In the genomic region with DNA sequence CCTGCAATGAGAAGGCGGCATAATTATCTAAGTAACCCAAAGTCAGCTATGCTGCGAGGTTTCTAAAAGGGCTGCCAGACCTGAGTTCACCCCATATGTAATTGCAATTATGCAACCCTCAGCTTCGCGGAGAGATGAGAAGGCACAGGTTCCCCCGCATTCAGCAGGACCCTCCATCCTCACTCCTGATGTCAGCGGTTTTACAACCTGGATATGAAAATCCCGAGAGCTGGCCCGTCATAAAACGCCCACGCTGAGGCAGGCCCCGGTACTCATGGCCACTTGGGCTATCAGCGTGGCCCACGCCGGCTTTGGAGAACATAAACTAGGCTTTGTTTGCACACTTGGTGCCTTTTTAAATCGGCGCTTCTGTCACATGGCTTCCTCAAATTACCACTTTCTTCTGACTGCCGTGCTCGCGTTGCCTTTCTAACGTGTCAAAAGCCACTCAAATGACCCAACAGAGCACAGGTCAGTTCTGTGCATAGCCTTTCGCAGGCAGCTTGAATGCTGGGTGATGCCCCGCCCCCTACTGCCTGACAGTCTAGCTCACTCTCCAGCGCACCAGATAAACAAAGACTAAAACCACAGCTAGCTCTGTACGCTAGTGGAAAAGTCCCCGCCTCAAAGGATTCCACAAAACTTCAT, we compare ENCODE assay signal across 7 mouse cellular contexts. TPM values are rescaled to one million over a fixed set of nuclear protein-coding genes. Genes with fewer than 3 reads are reported as not detected.
DNase-seq lines count a peak whose midpoint lies in the region; ATAC-seq and TF ChIP-seq lines count a peak whose summit lies in the region.

No protein-coding gene starts in this region.

- H3K9ac ChIP-seq in CH12.LX (ENCODE audit: insufficient read depth, low read depth), result no peak overlapping the region
- no peak overlapping the region for H3K9ac ChIP-seq in forebrain, embryonic 14.5 days (ENCODE audit: low read length)
- H3K9ac ChIP-seq in hindbrain, embryonic 15.5 days, result no peak overlapping the region
- 0 out of 2 replicates have a peak overlapping the region, but pooled peaks have one; percentile 4 for H3K9ac ChIP-seq in limb, embryonic 15.5 days
- H3K9ac ChIP-seq in midbrain, embryonic 13.5 days (replicated peaks), result no peak overlapping the region

- no peak for TF ChIP-seq POLR2A in CH12.LX (IDR thresholded peaks at IDR 0.05; ENCODE audit: low read depth, low read length)

- in situ Hi-C loops in CH12.LX (cut with MboI; ENCODE audit: low pct_ligation_motif_present, low pct_unique_long_range_greater_than_20kb, low sequenced_read_pairs), result loop anchor here (5.0 kb wide), 1 partner anchor 35 kb away; no protein-coding TSS in a partner anchor

- 46% methylated on average over 25 of the region's 25 CpGs for WGBS in forebrain, embryonic 14.5 days
- WGBS in hindbrain, embryonic 15.5 days, result 32% methylated on average over 25 of the region's 25 CpGs
- WGBS in limb, embryonic 15.5 days, result 19% methylated on average over 25 of the region's 25 CpGs
- WGBS in midbrain, embryonic 13.5 days, result 41% methylated on average over 25 of the region's 25 CpGs

- H3K36me3 ChIP-seq in CH12.LX (replicated peaks in 1 of 2; ENCODE audit: control insufficient read depth in 1 of 2, insufficient read depth in 1 of 2, low read length in 1 of 2), result no peaks in the 10 kb centered on the region
- H3K36me3 ChIP-seq in forebrain, embryonic 14.5 days (ENCODE audit: control insufficient read depth, insufficient read depth, low read length), result peaks cover 34% of the 10 kb centered on the region
- H3K36me3 ChIP-seq in hindbrain, embryonic 15.5 days, result peaks cover 48% of the 10 kb centered on the region
- no peaks in the 10 kb centered on the region for H3K36me3 ChIP-seq in limb, embryonic 15.5 days
- H3K36me3 ChIP-seq in midbrain, embryonic 13.5 days, result peaks cover 49% of the 10 kb centered on the region

- H3K27ac ChIP-seq in CH12.LX (ENCODE audit: insufficient read depth, low read depth), result no peak overlapping the region
- no peak overlapping the region for H3K27ac ChIP-seq in forebrain, embryonic 14.5 days (ENCODE audit: low read depth, low read length)
- 0 out of 2 replicates have a peak overlapping the region, but pooled peaks have one; percentile 9 for H3K27ac ChIP-seq in hindbrain, embryonic 15.5 days (replicated peaks)
- no peak overlapping the region; the same call in 1 of the 2 replicates for H3K27ac ChIP-seq in limb, embryonic 15.5 days
- H3K27ac ChIP-seq in midbrain, embryonic 13.5 days, result peak overlapping the region; percentile 48; the same call in 1 of the 2 replicates

- peak; percentile 21 for DNase-seq in CH12.LX (ENCODE audit: extremely low read depth)
- DNase-seq in Muller cell, postnatal 12 days (ENCODE audit: inconsistent ontology term), result peak; percentile 34
- peak; percentile 55 for DNase-seq in forebrain, embryonic 14.5 days (ENCODE audit: low spot score)
- no peak for DNase-seq in c-Kit-positive CD71-positive TER-119-positive erythroid progenitor cells, embryonic 14.5 days (ENCODE audit: low spot score)

- no peak overlapping the region for H3K4me3 ChIP-seq in CH12.LX (replicated peaks in 1 of 3; ENCODE audit: low read depth in 2 of 3, low read length in 2 of 3, poor library complexity in 1 of 3)
- peak overlapping the region; percentile 14; the same call in 1 of the 2 replicates for H3K4me3 ChIP-seq in forebrain, embryonic 14.5 days (ENCODE audit: low read depth, low read length)
- H3K4me3 ChIP-seq in hindbrain, embryonic 15.5 days, result no peak overlapping the region
- peak overlapping the region; percentile 21 for H3K4me3 ChIP-seq in limb, embryonic 15.5 days
- H3K4me3 ChIP-seq in midbrain, embryonic 13.5 days (replicated peaks), result no peak overlapping the region; the same call in 1 of the 2 replicates

- H3K9me3 ChIP-seq in CH12.LX (replicated peaks; ENCODE audit: low read length), result no peaks in the 10 kb centered on the region
- H3K9me3 ChIP-seq in forebrain, embryonic 14.5 days (replicated peaks; ENCODE audit: control insufficient read depth, low read length), result no peaks in the 10 kb centered on the region
- no peaks in the 10 kb centered on the region for H3K9me3 ChIP-seq in hindbrain, embryonic 15.5 days
- no peaks in the 10 kb centered on the region for H3K9me3 ChIP-seq in limb, embryonic 15.5 days
- H3K9me3 ChIP-seq in midbrain, embryonic 13.5 days, result no peaks in the 10 kb centered on the region

- peaks cover 7 to 10% of the 10 kb centered on the region in 2 experiments for H3K4me1 ChIP-seq in CH12.LX (ENCODE audit: control insufficient read depth in 1 of 2, insufficient read depth in 2 of 2)
- H3K4me1 ChIP-seq in forebrain, embryonic 14.5 days (ENCODE audit: control insufficient read depth, insufficient read depth, low read length), result peaks cover 8% of the 10 kb centered on the region
- H3K4me1 ChIP-seq in hindbrain, embryonic 15.5 days (replicated peaks), result peaks cover 9% of the 10 kb centered on the region
- H3K4me1 ChIP-seq in limb, embryonic 15.5 days, result peaks cover 9% of the 10 kb centered on the region
- peaks cover 11% of the 10 kb centered on the region for H3K4me1 ChIP-seq in midbrain, embryonic 13.5 days (replicated peaks)

- dilution Hi-C loops in CH12.LX (cut with MboI; ENCODE audit: extremely low pct_ligation_motif_present, extremely low pct_unique_long_range_greater_than_20kb, low sequenced_read_pairs), result no loop called here

- no peaks in the 10 kb centered on the region for H3K27me3 ChIP-seq in CH12.LX (replicated peaks)
- 0 out of 2 replicates have a peak, but pooled peaks cover 2% of the 10 kb centered on the region for H3K27me3 ChIP-seq in forebrain, embryonic 14.5 days (replicated peaks; ENCODE audit: control insufficient read depth, insufficient read depth, low read length)
- no peaks in the 10 kb centered on the region for H3K27me3 ChIP-seq in hindbrain, embryonic 15.5 days
- H3K27me3 ChIP-seq in limb, embryonic 15.5 days, result no peaks in the 10 kb centered on the region
- H3K27me3 ChIP-seq in midbrain, embryonic 13.5 days, result 0 out of 2 replicates have a peak, but pooled peaks cover 3% of the 10 kb centered on the region

- H3K4me2 ChIP-seq in CH12.LX (ENCODE audit: insufficient read depth, low read depth, poor library complexity, severe bottlenecking), result peak overlapping the region; percentile 48
- H3K4me2 ChIP-seq in forebrain, embryonic 14.5 days (ENCODE audit: low read length), result peak overlapping the region; percentile 46
- peak overlapping the region; percentile 47 for H3K4me2 ChIP-seq in hindbrain, embryonic 15.5 days
- H3K4me2 ChIP-seq in limb, embryonic 15.5 days, result peak overlapping the region; percentile 52
- H3K4me2 ChIP-seq in midbrain, embryonic 13.5 days (replicated peaks), result peak overlapping the region; percentile 43

- ATAC-seq in forebrain, embryonic 14.5 days, result peak; percentile 84
- 0 out of 2 replicates have a peak, but pooled peaks have one; percentile 73 for ATAC-seq in hindbrain, embryonic 15.5 days (ENCODE audit: low FRiP score, low read depth)
- no peak for ATAC-seq in limb, embryonic 15.5 days (ENCODE audit: insufficient number of reproducible peaks, low FRiP score, low TSS enrichment, low read depth)
- peak; percentile 84 for ATAC-seq in midbrain, embryonic 13.5 days

- TF ChIP-seq CTCF in CH12.LX (conservative IDR thresholded peaks at IDR 0.05 in 1 of 2, IDR thresholded peaks at IDR 0.05 in 1 of 2; ENCODE audit: low read depth in 2 of 2, low read length in 2 of 2), result no peak

- no peak for TF ChIP-seq RAD21 in CH12.LX (IDR thresholded peaks at IDR 0.05; ENCODE audit: low read depth, low read length)

- no peaks in the 10 kb centered on the region for H3K79me2 ChIP-seq in CH12.LX (replicated peaks; ENCODE audit: control insufficient read depth, extremely low read depth, insufficient read depth, poor library complexity, severe bottlenecking)

- TF ChIP-seq EP300 in CH12.LX (IDR thresholded peaks at IDR 0.05; ENCODE audit: low read length), result no peak

TF ChIP-seq in CH12.LX, 34 proteins besides CTCF, POLR2A, EP300 and RAD21:
- TF ChIP-seq E2F4 (IDR thresholded peaks at IDR 0.05; ENCODE audit: insufficient replicate concordance, low read depth, low read length) (no peak), TBP (conservative IDR thresholded peaks at IDR 0.05; ENCODE audit: low read depth, low read length) (no peak), SIN3A (IDR thresholded peaks at IDR 0.05; ENCODE audit: low read length) (no peak), CHD1 (IDR thresholded peaks at IDR 0.05; ENCODE audit: low read depth, low read length) (no peak), USF1 (IDR thresholded peaks at IDR 0.05; ENCODE audit: low read depth, low read length) (no peak), HCFC1 (IDR thresholded peaks at IDR 0.05; ENCODE audit: low read depth, low read length) (no peak), USF2 (conservative IDR thresholded peaks at IDR 0.05; ENCODE audit: low read depth, low read length) (no peak), MAX (IDR thresholded peaks at IDR 0.05; ENCODE audit: low read length) (no peak), POLR2AphosphoS2 (IDR thresholded peaks at IDR 0.05; ENCODE audit: low read depth, low read length) (no peak), PAX5 (IDR thresholded peaks at IDR 0.05; ENCODE audit: low read length) (no peak), GABPA (IDR thresholded peaks at IDR 0.05; ENCODE audit: insufficient replicate concordance, low read depth, low read length) (no peak), MYC (IDR thresholded peaks at IDR 0.05; ENCODE audit: low read depth, low read length) (no peak), JUN (IDR thresholded peaks at IDR 0.05; ENCODE audit: insufficient read depth, low read depth, low read length) (no peak), ZMIZ1 (IDR thresholded peaks at IDR 0.05; ENCODE audit: low read depth, low read length) (no peak), ELF1 (IDR thresholded peaks at IDR 0.05; ENCODE audit: low read depth, low read length) (no peak), MAFK (IDR thresholded peaks at IDR 0.05; ENCODE audit: insufficient replicate concordance, low read length) (no peak), ZC3H11A (IDR thresholded peaks at IDR 0.05; ENCODE audit: low read depth, low read length) (no peak), TCF12 (IDR thresholded peaks at IDR 0.05; ENCODE audit: low read depth, low read length) (no peak), IRF4 (IDR thresholded peaks at IDR 0.05; ENCODE audit: low read depth, low read length) (no peak), NELFE (IDR thresholded peaks at IDR 0.05; ENCODE audit: low read depth, low read length) (no peak)

RNA-seq across cellular contexts. Expression of a gene that starts 53.9 kb away (rescaled TPM):
- total RNA-seq in CH12.LX (2012; rRNA removed) (not detected in 2 replicates), CH12.LX (2014; rRNA removed) (not detected in 2 replicates)
- polyA plus RNA-seq in CH12.LX (2012; ENCODE audit: insufficient read length, low read depth), result 0.16 TPM in 1 of 2 replicates, not detected in the other
- polyA plus RNA-seq in forebrain, embryonic 14.5 days (2014; fragmentation: Nextera tagmentation; extraction: Ambion mirVana), result 9.3 and 12.0 TPM in 2 replicates
- 14.7 and 17.3 TPM in 2 replicates for polyA plus RNA-seq in hindbrain, embryonic 15.5 days (2015; fragmentation: Nextera tagmentation; extraction: Ambion mirVana)
- polyA plus RNA-seq in limb, embryonic 15.5 days (2015; fragmentation: Nextera tagmentation; extraction: Ambion mirVana), result 1.1 TPM in 2 replicates
- polyA plus RNA-seq in midbrain, embryonic 13.5 days (2015; fragmentation: Nextera tagmentation; extraction: Ambion mirVana), result 9.2 TPM in 2 replicates

Comparison
In these comparisons a context has a peak if more than half of its experiments do, and no peak if none do; other contexts are left out.
1. H3K27ac ChIP-seq: peak in hindbrain, embryonic 15.5 days (single experiment) and midbrain, embryonic 13.5 days (single experiment); none in CH12.LX (single experiment), forebrain, embryonic 14.5 days (single experiment) and limb, embryonic 15.5 days (single experiment).
2. H3K4me3 ChIP-seq: peak in forebrain, embryonic 14.5 days (single experiment) and limb, embryonic 15.5 days (single experiment); none in CH12.LX (0 of 3), hindbrain, embryonic 15.5 days (single experiment) and midbrain, embryonic 13.5 days (single experiment).
3. Peak in every context shown above with its lines, with median percentiles within 50 percentile points of each other: H3K4me2 ChIP-seq.